Comparison of ENCODE assay signal across 12 mouse cellular contexts in genomic region chr1:36090722-36091110, GRCm38 (mm10). TPM values are rescaled to one million over a fixed set of nuclear protein-coding genes. Genes with fewer than 3 reads are reported as not detected.
DNase-seq lines count a peak whose midpoint lies in the region; ATAC-seq and TF ChIP-seq lines count a peak whose summit lies in the region.
"Had no signal": no experiment of that assay in that cellular context is flagged by ENCODE, and none has a peak within 500 bp of the region (broad histone marks: within the 10 kb centered on the region; RNA-seq: fewer than 3 reads in every experiment).

No protein-coding gene starts in this region.

- H3K9me3 ChIP-seq in forebrain, embryonic 15.5 days: no peaks in the 10 kb centered on the region
- H3K9me3 ChIP-seq in forebrain, embryonic 14.5 days (replicated peaks; ENCODE audit: control insufficient read depth, low read length): no peaks in the 10 kb centered on the region
- H3K9me3 ChIP-seq in lung, postnatal 0 days (ENCODE audit: low read length): no peaks in the 10 kb centered on the region
- no peaks in the 10 kb centered on the region for H3K9me3 ChIP-seq in hindbrain, embryonic 15.5 days
- H3K9me3 ChIP-seq: embryonic facial prominence, embryonic 12.5 days; neural tube, embryonic 12.5 days had no signal

- H3K27ac ChIP-seq in forebrain, embryonic 15.5 days (replicated peaks): no peak overlapping the region
- H3K27ac ChIP-seq in forebrain, embryonic 14.5 days (ENCODE audit: low read depth, low read length): no peak overlapping the region
- H3K27ac ChIP-seq in lung, postnatal 0 days (ENCODE audit: low read length): no peak overlapping the region
- no peak overlapping the region for H3K27ac ChIP-seq in hindbrain, embryonic 15.5 days (replicated peaks)
- peak overlapping the region; percentile 71 for H3K27ac ChIP-seq in small intestine, adult 2 months (ENCODE audit: insufficient read depth, low read depth, low read length)
- H3K27ac ChIP-seq: embryonic facial prominence, embryonic 12.5 days; neural tube, embryonic 12.5 days had no signal

- no peak overlapping the region for H3K9ac ChIP-seq in forebrain, embryonic 15.5 days (replicated peaks)
- H3K9ac ChIP-seq in forebrain, embryonic 14.5 days (ENCODE audit: low read length): no peak overlapping the region
- H3K9ac ChIP-seq in lung, postnatal 0 days (replicated peaks; ENCODE audit: low read depth): no peak overlapping the region
- H3K9ac ChIP-seq in hindbrain, embryonic 15.5 days: no peak overlapping the region
- H3K9ac ChIP-seq: embryonic facial prominence, embryonic 12.5 days; neural tube, embryonic 12.5 days had no signal

- no peak overlapping the region for H3K4me2 ChIP-seq in forebrain, embryonic 15.5 days (replicated peaks)
- H3K4me2 ChIP-seq in forebrain, embryonic 14.5 days (ENCODE audit: low read length): no peak overlapping the region
- no peak overlapping the region for H3K4me2 ChIP-seq in lung, postnatal 0 days (replicated peaks; ENCODE audit: low read depth, low read length)
- no peak overlapping the region for H3K4me2 ChIP-seq in hindbrain, embryonic 15.5 days
- H3K4me2 ChIP-seq: embryonic facial prominence, embryonic 12.5 days; neural tube, embryonic 12.5 days had no signal

- peaks cover 27% of the 10 kb centered on the region for H3K4me1 ChIP-seq in forebrain, embryonic 15.5 days
- peaks cover 14% of the 10 kb centered on the region for H3K4me1 ChIP-seq in forebrain, embryonic 14.5 days (ENCODE audit: control insufficient read depth, insufficient read depth, low read length)
- H3K4me1 ChIP-seq in lung, postnatal 0 days (ENCODE audit: insufficient read depth, low read depth, low read length): peaks cover 17% of the 10 kb centered on the region
- H3K4me1 ChIP-seq in hindbrain, embryonic 15.5 days (replicated peaks): peaks cover 35% of the 10 kb centered on the region
- peaks cover 72% of the 10 kb centered on the region for H3K4me1 ChIP-seq in small intestine, adult 2 months (ENCODE audit: control insufficient read depth, insufficient read depth, insufficient read length, low read length)

- no peak overlapping the region for H3K4me3 ChIP-seq in forebrain, embryonic 15.5 days
- no peak overlapping the region for H3K4me3 ChIP-seq in forebrain, embryonic 14.5 days (ENCODE audit: low read depth, low read length)
- no peak overlapping the region for H3K4me3 ChIP-seq in lung, postnatal 0 days (ENCODE audit: low read depth, low read length)
- H3K4me3 ChIP-seq in hindbrain, embryonic 15.5 days: no peak overlapping the region
- H3K4me3 ChIP-seq in small intestine, adult 2 months (ENCODE audit: low read depth, low read length): no peak overlapping the region
- H3K4me3 ChIP-seq: embryonic facial prominence, embryonic 12.5 days; neural tube, embryonic 12.5 days had no signal

- DNase-seq in forebrain, embryonic 14.5 days (ENCODE audit: low spot score): no peak
- DNase-seq in lung, postnatal 0 days (ENCODE audit: low spot score): no peak
- DNase-seq in lung, postnatal 10 days: no peak
- no peak for DNase-seq in urinary bladder, adult 2 months (ENCODE audit: low spot score)
- no peak for DNase-seq in layer of hippocampus, adult 8-10 months (ENCODE audit: low spot score in 2 of 2)
- DNase-seq: layer of hippocampus, adult 9-11 months; lung, adult 2 months had no signal

- TF ChIP-seq EP300 in lung, postnatal 0 days (IDR thresholded peaks at IDR 0.05): no peak

- H3K27me3 ChIP-seq in forebrain, embryonic 15.5 days: no peaks in the 10 kb centered on the region
- H3K27me3 ChIP-seq in forebrain, embryonic 14.5 days (replicated peaks; ENCODE audit: control insufficient read depth, insufficient read depth, low read length): no peaks in the 10 kb centered on the region
- no peaks in the 10 kb centered on the region for H3K27me3 ChIP-seq in lung, postnatal 0 days (replicated peaks; ENCODE audit: insufficient read depth, low read length)
- no peaks in the 10 kb centered on the region for H3K27me3 ChIP-seq in hindbrain, embryonic 15.5 days
- H3K27me3 ChIP-seq in small intestine, adult 2 months (ENCODE audit: control insufficient read depth, insufficient read depth, low read length): no peaks in the 10 kb centered on the region
- H3K27me3 ChIP-seq: embryonic facial prominence, embryonic 12.5 days; neural tube, embryonic 12.5 days had no signal

- TF ChIP-seq CTCF in lung, postnatal 0 days (IDR thresholded peaks at IDR 0.05): no peak; the same call in 1 of the 2 replicates
- no peak for TF ChIP-seq CTCF in small intestine, adult 2 months (IDR thresholded peaks at IDR 0.05; ENCODE audit: extremely low read depth, insufficient read length, insufficient replicate concordance, low read depth, low read length)

- 0 out of 2 replicates have a peak, but pooled peaks have one; percentile 9 for ATAC-seq in forebrain, embryonic 15.5 days (replicated peaks)
- no peak for ATAC-seq in forebrain, embryonic 14.5 days
- peak; percentile 5 for ATAC-seq in lung, postnatal 0 days
- 0 out of 2 replicates have a peak, but pooled peaks have one; percentile 20 for ATAC-seq in hindbrain, embryonic 15.5 days (ENCODE audit: low FRiP score, low read depth)

- peaks cover 16% of the 10 kb centered on the region for H3K36me3 ChIP-seq in forebrain, embryonic 15.5 days
- H3K36me3 ChIP-seq in forebrain, embryonic 14.5 days (ENCODE audit: control insufficient read depth, insufficient read depth, low read length): peaks cover 20% of the 10 kb centered on the region; the same call in 1 of the 2 replicates
- no peaks in the 10 kb centered on the region for H3K36me3 ChIP-seq in lung, postnatal 0 days (ENCODE audit: insufficient read depth, low read length)
- H3K36me3 ChIP-seq in hindbrain, embryonic 15.5 days: peaks cover 10% of the 10 kb centered on the region
- peaks cover 13% of the 10 kb centered on the region for H3K36me3 ChIP-seq in small intestine, adult 2 months (ENCODE audit: control insufficient read depth, insufficient read depth, low read length)

- no peak for TF ChIP-seq POLR2A in small intestine, adult 2 months (IDR thresholded peaks at IDR 0.05; ENCODE audit: low read depth, low read length)

- WGBS in forebrain, embryonic 15.5 days: 96% methylated on average over 4 of the region's 4 CpGs
- 90% methylated on average over 4 of the region's 4 CpGs for WGBS in forebrain, embryonic 14.5 days
- WGBS in lung, postnatal 0 days: 86% methylated on average over 4 of the region's 4 CpGs
- 93% methylated on average over 4 of the region's 4 CpGs for WGBS in hindbrain, embryonic 15.5 days
- 74% methylated on average over 4 of the region's 4 CpGs for WGBS in small intestine, adult 2 months

RNA-seq across cellular contexts. Expression of gene Hs6st1, which starts 22.5 kb away (rescaled TPM):
- polyA plus RNA-seq in forebrain, embryonic 15.5 days (2015; fragmentation: Nextera tagmentation; extraction: Ambion mirVana): 9.7 and 16.5 TPM in 2 replicates
- polyA plus RNA-seq in forebrain, embryonic 14.5 days (2014; fragmentation: Nextera tagmentation; extraction: Ambion mirVana): 10.2 and 10.6 TPM in 2 replicates
- polyA plus RNA-seq in lung, postnatal 0 days (2015; fragmentation: Nextera tagmentation; extraction: Ambion mirVana): 4.9 and 6.3 TPM in 2 replicates
- 31.0 and 31.3 TPM in 2 replicates for polyA plus RNA-seq in hindbrain, embryonic 15.5 days (2015; fragmentation: Nextera tagmentation; extraction: Ambion mirVana)
- polyA plus RNA-seq in small intestine, adult 2 months (2012; rRNA removed): 33.9 and 53.7 TPM in 2 replicates
- 29.0 and 30.1 TPM in 2 replicates for polyA plus RNA-seq in urinary bladder, adult 2 months (2012; rRNA removed)
- 10 to 100 TPM; 39.0 to 42.6 (median 40.2) TPM for total RNA-seq in layer of hippocampus, adult 8-10 months (2022)
